Mouse (Mus musculus) liver, embryonic 15.5 days (tissue): ENCODE data around the gene Il4. TPM values are rescaled to one million over a fixed set of nuclear protein-coding genes. Genes with fewer than 3 reads are reported as not detected.

Experiments
- ATAC-seq: fragments of 200-750 bp; cut with Nextera tagmentation; 2 replicates; pipeline ENCODE4 v1.8.0; 2017; ENCODE audit warnings: moderate number of reproducible peaks, mild to moderate bottlenecking, moderate library complexity; ENCODE audit not compliant: insufficient read depth
- H3K27ac ChIP-seq: fragments of 300-500 bp; sonication (generic); replicated peaks from 2 replicates; pipeline ENCODE4 v1.5.1; 2015; ENCODE audit warnings: mild to moderate bottlenecking, inconsistent platforms
- H3K27me3 ChIP-seq: fragments of 300-500 bp; sonication (generic); 2 replicates; pipeline ENCODE4 v1.6.1; 2015; ENCODE audit warnings: mild to moderate bottlenecking, inconsistent platforms
- H3K36me3 ChIP-seq: fragments of 300-500 bp; sonication (generic); replicated peaks from 2 replicates; pipeline ENCODE4 v1.6.1; 2015; ENCODE audit warnings: moderate library complexity, mild to moderate bottlenecking, inconsistent platforms
- H3K4me1 ChIP-seq: fragments of 300-500 bp; sonication (generic); replicated peaks from 2 replicates; pipeline ENCODE4 v1.6.1; 2015; ENCODE audit warnings: inconsistent platforms
- H3K4me2 ChIP-seq: fragments of 300-500 bp; sonication (generic); 2 replicates; pipeline ENCODE4 v1.6.1; 2015; ENCODE audit warnings: moderate library complexity, mild to moderate bottlenecking, inconsistent platforms
- H3K4me3 ChIP-seq: fragments of 300-500 bp; sonication (generic); replicated peaks from 2 replicates; pipeline ENCODE4 v1.5.1; 2015; ENCODE audit warnings: mild to moderate bottlenecking, inconsistent platforms
- H3K9ac ChIP-seq: fragments of 300-500 bp; sonication (generic); 2 replicates; pipeline ENCODE4 v1.6.1; 2015; ENCODE audit warnings: moderate library complexity, mild to moderate bottlenecking, inconsistent platforms
- H3K9me3 ChIP-seq: fragments of 300-500 bp; sonication (generic); replicated peaks from 2 replicates; pipeline ENCODE4 v1.6.1; 2016; ENCODE audit warnings: inconsistent platforms
- WGBS: fragments of 180-500 bp; shearing (Covaris S2); methylation state at CpG from one replicate; pipeline ENCODE4 v1.1.7; 2015; ENCODE audit warnings: mixed read lengths; ENCODE audit not compliant: insufficient replicate concordance; 5-methylcytosine and 5-hydroxymethylcytosine counted together
- polyA plus RNA-seq: library from polyadenylated mRNA; unstranded; fragments of >200 nt; fragmentation: Nextera tagmentation; extraction: Ambion mirVana; gene quantifications from 2 replicates; pipeline ENCODE4 v1.2.1, GENCODE M21; 2015

Gene Il4
- polyA plus RNA-seq, result 0.35 and 0.52 TPM in 2 replicates

- 33% methylated on average over 7 of the region's 7 CpGs for WGBS
- Histone ChIP-seq H3K36me3 (no peaks in the 10 kb centered on the region), H3K9me3 (no peaks in the 10 kb centered on the region; the same call in 1 of the 2 replicates), H3K4me3 (no peak within 1 kb of the TSS), H3K4me1 (peaks cover 59% of the 10 kb centered on the region), H3K27ac (peak within 1 kb of the TSS; percentile 38; the same call in 1 of the 2 replicates), H3K9ac (no peak within 1 kb of the TSS), H3K4me2 (no peak within 1 kb of the TSS), H3K27me3 (no peaks in the 10 kb centered on the region)
- no peak for ATAC-seq
These were observed at the start of gene Il4 for GRCm38 (mm10) chr11:53618619-53619198. Gene Il4 (minus strand): TSS chr11:53618669.

GRCm38 (mm10) chr11:53664091-53664490, 45.6 kb upstream of the Il4 start:
- Histone ChIP-seq H3K9me3 (no peaks in the 10 kb centered on the region), H3K36me3 (peaks cover 53% of the 10 kb centered on the region), H3K4me2 (no peak overlapping the region), H3K27ac (no peak overlapping the region), H3K27me3 (no peaks in the 10 kb centered on the region), H3K9ac (no peak overlapping the region), H3K4me3 (no peak overlapping the region), H3K4me1 (peaks cover 12% of the 10 kb centered on the region)
- WGBS, result 68% methylated on average over 5 of the region's 5 CpGs
- no peak for ATAC-seq

DNA sequence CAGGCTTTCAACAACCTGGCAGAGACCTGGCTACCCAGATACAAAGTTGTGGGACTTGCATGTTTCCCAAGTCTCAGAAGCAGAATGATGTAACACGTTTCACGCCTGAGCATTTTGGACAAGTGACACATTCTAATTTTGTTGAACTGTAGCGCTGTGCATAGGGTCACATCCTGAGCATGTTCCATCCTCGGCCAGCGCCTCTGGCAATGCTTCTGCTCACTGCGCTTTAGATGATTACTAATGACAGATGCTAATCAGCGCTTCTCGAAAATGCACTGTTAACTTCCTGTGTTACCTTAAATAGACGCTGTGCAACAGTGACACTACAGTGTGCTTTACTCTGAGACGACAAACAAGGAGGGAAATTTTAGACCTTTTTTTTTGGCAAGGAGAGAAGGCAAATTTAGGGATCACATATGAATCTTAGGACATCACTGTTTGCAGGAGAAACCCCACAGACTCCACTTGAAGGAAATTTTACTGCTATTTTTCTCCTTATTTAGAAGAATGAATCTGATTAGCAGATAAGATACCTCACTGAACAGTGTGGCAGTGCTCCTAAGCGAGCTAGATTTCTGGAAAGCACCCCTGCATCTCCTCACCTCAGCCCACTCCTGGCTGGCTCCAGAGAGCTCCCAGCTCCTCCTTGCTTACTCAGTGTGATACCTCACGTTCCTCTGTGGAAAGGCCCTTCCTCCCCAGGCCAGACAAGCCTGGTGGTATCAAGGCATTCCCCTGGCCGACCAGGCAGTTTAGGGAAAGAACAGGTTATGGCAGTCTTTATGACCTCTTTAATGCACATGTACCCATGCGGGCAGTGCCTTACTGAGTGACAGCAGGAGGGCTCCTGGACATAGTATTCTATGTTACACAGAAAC, 44.6 kb upstream of the Il4 start:
- ATAC-seq, result no peak
- WGBS, result 37% methylated on average over 14 of the region's 14 CpGs
- no peak overlapping the region for H3K27ac ChIP-seq
- no peak overlapping the region for H3K4me3 ChIP-seq
- H3K36me3 ChIP-seq, result peaks cover 44% of the 10 kb centered on the region
- no peaks in the 10 kb centered on the region for H3K9me3 ChIP-seq
- H3K4me1 ChIP-seq, result peaks cover 17% of the 10 kb centered on the region
- no peaks in the 10 kb centered on the region for H3K27me3 ChIP-seq
- no peak overlapping the region for H3K9ac ChIP-seq
- H3K4me2 ChIP-seq, result no peak overlapping the region

DNA sequence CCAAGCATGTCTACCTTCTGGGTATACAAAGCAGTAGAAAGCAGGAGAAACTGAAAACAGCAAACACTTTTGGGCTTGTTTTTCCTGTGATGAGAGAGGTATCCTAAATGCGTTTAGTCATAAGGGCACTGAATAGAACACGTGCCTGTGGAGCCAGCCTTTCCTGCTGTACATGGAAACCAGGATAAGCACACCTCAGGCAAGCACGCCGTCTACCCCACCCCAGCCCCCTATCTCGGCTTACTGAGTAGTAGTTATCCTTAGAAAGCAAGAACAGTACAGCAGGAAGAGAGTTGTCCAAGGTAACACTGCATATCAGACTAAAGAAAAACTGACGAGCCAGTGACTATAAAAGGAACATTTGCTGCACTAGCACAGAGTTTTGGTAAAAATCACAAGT, 39.4 kb upstream of the Il4 start:
- Histone ChIP-seq H3K9ac (no peak overlapping the region), H3K4me1 (peaks cover 40% of the 10 kb centered on the region), H3K27ac (peak overlapping the region; percentile 76), H3K36me3 (peaks cover 33% of the 10 kb centered on the region), H3K4me2 (no peak overlapping the region), H3K9me3 (no peaks in the 10 kb centered on the region), H3K4me3 (no peak overlapping the region), H3K27me3 (no peaks in the 10 kb centered on the region)
- peak; percentile 52; the same call in 1 of the 2 replicates for ATAC-seq
- 31% methylated on average over 6 of the region's 6 CpGs for WGBS

DNA sequence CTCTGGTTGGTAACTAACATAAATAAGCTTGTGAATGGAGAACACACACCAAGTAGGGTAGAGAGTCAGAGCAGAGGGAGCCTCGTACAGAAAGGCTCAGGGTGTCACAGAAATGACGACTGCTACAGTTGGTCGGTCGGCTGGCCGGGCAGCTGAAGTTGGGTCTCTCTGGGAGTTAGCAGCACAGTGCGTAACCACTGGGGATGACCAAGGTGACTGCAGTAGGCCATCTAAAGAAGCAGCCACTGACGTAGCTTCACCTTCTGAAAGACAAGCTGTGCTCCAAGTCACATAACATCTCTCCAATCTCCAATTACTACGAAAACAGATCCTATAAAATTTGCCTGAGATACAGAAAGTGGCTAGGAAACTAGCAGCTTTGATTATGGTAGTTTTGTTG, 38.9 kb upstream of the Il4 start:
- Histone ChIP-seq H3K4me3 (no peak overlapping the region), H3K4me1 (peaks cover 37% of the 10 kb centered on the region), H3K9ac (no peak overlapping the region), H3K27ac (peak overlapping the region; percentile 76), H3K36me3 (peaks cover 32% of the 10 kb centered on the region), H3K27me3 (no peaks in the 10 kb centered on the region), H3K4me2 (peak overlapping the region; percentile 58), H3K9me3 (no peaks in the 10 kb centered on the region)
- WGBS, result 62% methylated on average over 8 of the region's 8 CpGs
- ATAC-seq, result no peak

DNA sequence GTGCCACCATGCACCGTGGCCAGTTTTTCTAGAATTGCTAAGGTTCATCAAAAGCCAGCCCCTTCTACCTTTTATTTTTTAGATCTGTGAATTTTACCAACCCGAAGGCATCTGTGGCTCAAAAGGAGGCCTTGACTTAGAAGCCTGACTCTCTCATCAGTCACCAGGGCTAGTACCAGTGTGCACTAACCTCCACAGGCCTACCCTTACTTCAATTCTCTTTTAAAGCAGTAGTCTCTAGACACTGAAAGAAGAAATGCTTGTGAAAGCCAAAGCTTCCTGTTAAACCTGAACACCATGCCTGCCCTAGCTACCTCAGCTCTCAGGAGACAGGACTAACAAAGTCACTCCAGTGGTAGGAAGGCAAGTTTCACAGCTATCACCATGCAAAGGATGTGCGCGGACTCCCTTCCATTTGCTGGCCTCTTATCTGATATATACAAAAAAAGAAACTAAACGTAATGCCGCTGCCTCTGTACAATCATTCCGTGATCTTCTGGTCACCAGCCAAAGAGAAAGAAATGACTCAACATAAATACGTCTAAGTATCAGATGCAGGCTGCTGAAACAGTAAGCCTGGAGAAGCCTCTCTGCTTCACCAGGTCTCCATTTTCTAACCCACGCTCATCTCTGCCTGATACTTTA, 38.2 kb upstream of the Il4 start:
- ATAC-seq, result peak; percentile 59
- Histone ChIP-seq H3K4me2 (peak overlapping the region; percentile 58), H3K9me3 (no peaks in the 10 kb centered on the region), H3K27me3 (no peaks in the 10 kb centered on the region), H3K36me3 (peaks cover 38% of the 10 kb centered on the region), H3K9ac (no peak overlapping the region; the same call in 1 of the 2 replicates), H3K4me3 (0 out of 2 replicates have a peak overlapping the region, but pooled peaks have one; percentile 26), H3K27ac (peak overlapping the region; percentile 76), H3K4me1 (peaks cover 37% of the 10 kb centered on the region)
- WGBS, result 29% methylated on average over 9 of the region's 9 CpGs

- Histone ChIP-seq H3K36me3 (peaks cover 49% of the 10 kb centered on the region), H3K9ac (no peak overlapping the region), H3K4me3 (no peak overlapping the region), H3K4me1 (peaks cover 37% of the 10 kb centered on the region), H3K27me3 (no peaks in the 10 kb centered on the region), H3K27ac (peak overlapping the region; percentile 49; the same call in 1 of the 2 replicates), H3K9me3 (no peaks in the 10 kb centered on the region), H3K4me2 (no peak overlapping the region; the same call in 1 of the 2 replicates)
- peak; percentile 79 for ATAC-seq
- WGBS, result 17% methylated on average over 5 of the region's 5 CpGs
These were observed 36.6 kb upstream of the Il4 start for GRCm38 (mm10) chr11:53655043-53655442.

- Histone ChIP-seq H3K9ac (no peak overlapping the region), H3K9me3 (no peaks in the 10 kb centered on the region), H3K4me2 (no peak overlapping the region), H3K4me1 (peaks cover 27% of the 10 kb centered on the region), H3K27me3 (no peaks in the 10 kb centered on the region), H3K27ac (no peak overlapping the region), H3K36me3 (peaks cover 59% of the 10 kb centered on the region), H3K4me3 (no peak overlapping the region)
- ATAC-seq, result no peak
- 75% methylated on average over 2 of the region's 2 CpGs for WGBS
These were observed 34.0 kb upstream of the Il4 start for GRCm38 (mm10) chr11:53652427-53652826.

DNA sequence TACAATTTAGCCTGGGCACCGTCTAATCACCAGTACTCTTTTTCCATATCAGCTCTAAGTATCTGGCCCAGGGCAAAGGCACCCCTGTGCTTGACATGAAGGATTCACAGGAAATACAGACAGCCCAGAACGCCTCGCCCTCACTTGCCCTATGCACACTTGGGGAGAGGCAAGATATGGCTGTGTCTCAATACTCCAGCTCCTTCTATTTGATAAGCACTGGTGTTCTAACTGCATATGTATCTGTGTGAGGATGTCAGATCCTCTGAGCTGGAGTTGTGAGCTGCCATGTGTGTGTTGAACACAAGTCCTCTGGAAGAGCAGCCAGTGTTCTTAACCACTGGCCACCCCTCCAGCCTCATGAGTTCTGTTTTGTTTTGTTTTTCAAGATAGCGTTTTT, 33.0 kb upstream of the Il4 start:
- H3K4me3 ChIP-seq, result no peak overlapping the region
- H3K36me3 ChIP-seq, result peaks cover 59% of the 10 kb centered on the region
- H3K27me3 ChIP-seq, result no peaks in the 10 kb centered on the region
- no peak overlapping the region for H3K4me2 ChIP-seq
- no peaks in the 10 kb centered on the region for H3K9me3 ChIP-seq
- H3K27ac ChIP-seq, result no peak overlapping the region
- WGBS, result 51% methylated on average over 4 of the region's 4 CpGs
- H3K4me1 ChIP-seq, result peaks cover 18% of the 10 kb centered on the region
- ATAC-seq, result no peak
- H3K9ac ChIP-seq, result no peak overlapping the region

GRCm38 (mm10) chr11:53644017-53644416, 25.5 kb upstream of the Il4 start:
- no peak overlapping the region for H3K27ac ChIP-seq
- H3K27me3 ChIP-seq, result peaks cover 6% of the 10 kb centered on the region; the same call in 1 of the 2 replicates
- H3K9me3 ChIP-seq, result no peaks in the 10 kb centered on the region
- 0 out of 2 replicates have a peak, but pooled peaks cover 4% of the 10 kb centered on the region for H3K36me3 ChIP-seq
- no peak for ATAC-seq
- no peak overlapping the region for H3K4me3 ChIP-seq
- 72% methylated on average over 5 of the region's 5 CpGs for whole genome bisulfite sequencing
- no peak overlapping the region for H3K4me2 ChIP-seq
- no peaks in the 10 kb centered on the region; the same call in 1 of the 2 replicates for H3K4me1 ChIP-seq
- no peak overlapping the region for H3K9ac ChIP-seq
